Mouse (Mus musculus): ENCODE measurements around the gene Mogat1.
"Not testable (repeated sequence)": the region's sequence is repeated elsewhere in the genome, so short reads cannot be mapped to it uniquely, and the experiment has no call there.

Mogat1 gene

GRCm38 (mm10) chr1:78537494-78538010 is 26.8 kb downstream of the Mogat1 start:
- peak; percentile 74 to 81 for DNase-seq

GRCm38 (mm10) chr1:78538396-78538795 is 27.6 kb downstream of the Mogat1 start:
- DNase-seq, result no peak

GRCm38 (mm10) chr1:78539166-78539565 is 28.4 kb downstream of the Mogat1 start:
- DNase-seq, result no peak

GRCm38 (mm10) chr1:78543631-78544030 is 32.8 kb downstream of the Mogat1 start:
- DNase-seq, result not testable (repeated sequence)

GRCm38 (mm10) chr1:78546258-78546657 is 35.5 kb downstream of the Mogat1 start:
- DNase-seq, result no peak

- DNase-seq, result no peak
These were observed 38.2 kb downstream of the Mogat1 start for GRCm38 (mm10) chr1:78548961-78549360.

GRCm38 (mm10) chr1:78554012-78554666 is 43.3 kb downstream of the Mogat1 start:
- no peak for DNase-seq

- DNase-seq, result no peak
These were observed 56.2 kb downstream of the Mogat1 start for GRCm38 (mm10) chr1:78566963-78567362.

GRCm38 (mm10) chr1:78567421-78567820 is 56.6 kb downstream of the Mogat1 start:
- DNase-seq, result peak in 1 of 2 experiments; percentile 28

- DNase-seq, result peak; percentile 67 to 70
These were observed 57.2 kb downstream of the Mogat1 start for GRCm38 (mm10) chr1:78567834-78568507.

- no peak for DNase-seq
These were observed 58.8 kb downstream of the Mogat1 start for GRCm38 (mm10) chr1:78569617-78570016.

- DNase-seq, result no peak
These were observed 74.3 kb downstream of the Mogat1 start for GRCm38 (mm10) chr1:78585080-78585479.

- DNase-seq, result no peak
These were observed 76.2 kb downstream of the Mogat1 start for GRCm38 (mm10) chr1:78586986-78587385.

All from cerebellum, adult 18-20 months (tissue).